Mouse (Mus musculus) forebrain, embryonic 10.5 days (tissue): ENCODE measurements at regions not wholly inside any gene's neighbourhood (a gene's known extent, or its start where the extent isn't known, plus 50 kb on each side); places are given as distances from the start of the nearest gene placed in this dataset.

Experiments
- DNase-seq: peaks from one replicate; pipeline ENCODE4 v3.0.0-alpha.2; 2017; ENCODE audit warnings: low spot score; ENCODE audit errors: extremely low spot score
- H3K27ac ChIP-seq: fragments of 300-500 bp; sonication (generic); 2 replicates; pipeline ENCODE4 v1.5.1; 2016; ENCODE audit warnings: mild to moderate bottlenecking
- H3K27me3 ChIP-seq: fragments of 300-500 bp; sonication (generic); 2 replicates; pipeline ENCODE4 v1.6.1; 2016; ENCODE audit warnings: mild to moderate bottlenecking; ENCODE audit not compliant: poor library complexity, severe bottlenecking
- H3K36me3 ChIP-seq: fragments of 300-500 bp; sonication (generic); replicated peaks from 2 replicates; pipeline ENCODE4 v1.6.1; 2016; ENCODE audit warnings: mild to moderate bottlenecking, moderate library complexity
- H3K4me1 ChIP-seq: fragments of 300-500 bp; sonication (generic); 2 replicates; pipeline ENCODE4 v1.6.1; 2016
- H3K4me3 ChIP-seq: fragments of 300-500 bp; sonication (generic); 2 replicates; pipeline ENCODE4 v1.5.1; 2016; ENCODE audit warnings: mild to moderate bottlenecking, moderate library complexity
- H3K9me3 ChIP-seq: fragments of 300-500 bp; sonication (generic); 2 replicates; pipeline ENCODE4 v1.6.1; 2016; ENCODE audit warnings: mild to moderate bottlenecking, moderate library complexity
- WGBS: fragments of 180-500 bp; shearing (Covaris S2); methylation state at CpG from one replicate; pipeline ENCODE4 v1.1.7; 2016; 5-methylcytosine and 5-hydroxymethylcytosine counted together

DNA sequence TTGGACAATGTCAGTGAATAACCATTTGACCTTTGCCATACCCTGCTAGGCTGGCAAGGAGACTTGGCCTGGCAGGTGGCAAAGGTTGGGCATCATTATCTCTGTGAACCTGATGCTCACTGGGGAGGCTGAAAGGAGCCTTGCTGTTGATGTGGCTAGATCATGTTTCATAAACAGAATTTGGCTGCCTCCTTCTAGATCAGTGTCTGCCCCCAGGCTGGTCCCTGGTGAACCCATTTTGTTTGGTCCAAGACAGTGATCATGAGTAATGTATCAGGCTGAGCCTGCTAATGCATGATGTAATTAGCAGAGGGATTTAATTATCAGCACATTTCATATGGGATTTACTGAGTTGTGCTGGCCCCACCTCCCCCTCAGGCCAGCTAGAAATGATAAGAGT, 502.6 kb upstream of the Sox11 start:
- Histone ChIP-seq H3K4me3 (no peak overlapping the region), H3K4me1 (peaks cover 5% of the 10 kb centered on the region; the same call in 1 of the 2 replicates), H3K27me3 (no peaks in the 10 kb centered on the region), H3K36me3 (no peaks in the 10 kb centered on the region), H3K27ac (no peak overlapping the region), H3K9me3 (no peaks in the 10 kb centered on the region)
- no peak for DNase-seq

DNA sequence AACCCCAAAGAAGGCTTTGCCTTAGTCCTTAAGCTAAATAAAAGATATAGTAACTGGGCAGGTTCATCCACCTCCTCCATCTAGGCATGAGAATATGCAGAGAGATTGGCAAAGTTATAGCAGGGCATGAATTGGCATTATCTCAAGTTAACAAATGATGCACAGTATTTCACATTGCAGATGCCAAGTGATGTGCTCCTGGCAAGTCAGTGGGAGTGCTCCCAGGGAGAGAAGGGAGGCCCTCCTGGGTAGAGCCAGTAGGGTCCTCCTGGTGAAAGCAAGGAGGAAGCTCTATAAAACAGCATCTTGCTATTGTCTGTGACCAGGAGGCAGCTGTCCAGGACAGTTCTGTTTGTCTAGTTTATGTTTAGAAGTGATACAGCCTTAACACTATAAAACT, 496.6 kb upstream of the Sox11 start:
- Histone ChIP-seq H3K27me3 (no peaks in the 10 kb centered on the region), H3K36me3 (no peaks in the 10 kb centered on the region)

DNA sequence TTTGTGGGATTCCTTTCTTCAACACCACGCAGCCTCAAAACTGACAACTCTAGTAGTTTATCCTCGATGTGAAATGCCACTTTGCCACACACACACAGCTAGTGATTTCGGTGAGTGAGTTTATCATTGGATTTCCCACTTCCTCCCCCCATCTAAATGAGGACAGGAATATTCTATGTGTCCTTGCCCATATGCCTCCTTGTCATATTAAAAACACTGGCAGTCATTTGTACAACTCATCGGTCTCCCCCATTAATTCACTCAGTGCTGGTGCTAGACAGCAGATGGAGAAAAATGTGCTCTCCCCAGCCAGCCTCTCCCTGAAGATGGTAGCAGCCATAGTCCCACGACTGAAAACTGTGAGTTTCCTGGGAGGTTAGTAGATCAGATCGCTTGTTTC, 496.0 kb upstream of the Sox11 start:
- no peak for DNase-seq
- H3K27ac ChIP-seq, result no peak overlapping the region
- 93% methylated on average over 6 of the region's 6 CpGs for WGBS

More for the DNA sequence above, 496.6 kb upstream of the Sox11 start:
- Histone ChIP-seq H3K9me3 (no peaks in the 10 kb centered on the region), H3K27ac (no peak overlapping the region), H3K4me3 (no peak overlapping the region), H3K4me1 (no peaks in the 10 kb centered on the region)
- no peak for DNase-seq

DNA sequence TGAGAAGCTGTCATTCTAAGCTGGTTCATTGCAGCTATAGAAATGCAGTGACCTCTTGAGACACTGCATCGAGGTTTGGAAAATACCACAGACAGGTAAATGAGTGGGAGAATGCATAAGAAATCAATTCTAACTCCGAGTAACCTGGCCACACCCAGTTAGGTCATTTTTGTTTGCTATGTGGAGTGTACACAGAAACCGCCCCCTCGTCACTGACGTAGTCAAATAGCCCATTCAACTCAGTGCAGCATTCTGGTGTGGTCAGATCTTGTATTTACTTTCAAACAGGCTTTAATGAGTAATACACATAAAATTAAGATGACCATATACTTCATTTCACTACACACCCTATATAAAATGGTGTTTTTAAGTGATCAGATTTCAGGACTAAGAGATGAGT, 483.8 kb upstream of the Sox11 start:
- Histone ChIP-seq H3K27ac (no peak overlapping the region), H3K4me3 (no peak overlapping the region), H3K4me1 (no peaks in the 10 kb centered on the region), H3K9me3 (no peaks in the 10 kb centered on the region), H3K27me3 (no peaks in the 10 kb centered on the region), H3K36me3 (no peaks in the 10 kb centered on the region)
- WGBS, result 93% methylated on average over 5 of the region's 5 CpGs
- no peak for DNase-seq

More for the DNA sequence above, 496.0 kb upstream of the Sox11 start:
- Histone ChIP-seq H3K4me1 (no peaks in the 10 kb centered on the region), H3K4me3 (no peak overlapping the region), H3K36me3 (no peaks in the 10 kb centered on the region), H3K9me3 (no peaks in the 10 kb centered on the region), H3K27me3 (no peaks in the 10 kb centered on the region)

DNA sequence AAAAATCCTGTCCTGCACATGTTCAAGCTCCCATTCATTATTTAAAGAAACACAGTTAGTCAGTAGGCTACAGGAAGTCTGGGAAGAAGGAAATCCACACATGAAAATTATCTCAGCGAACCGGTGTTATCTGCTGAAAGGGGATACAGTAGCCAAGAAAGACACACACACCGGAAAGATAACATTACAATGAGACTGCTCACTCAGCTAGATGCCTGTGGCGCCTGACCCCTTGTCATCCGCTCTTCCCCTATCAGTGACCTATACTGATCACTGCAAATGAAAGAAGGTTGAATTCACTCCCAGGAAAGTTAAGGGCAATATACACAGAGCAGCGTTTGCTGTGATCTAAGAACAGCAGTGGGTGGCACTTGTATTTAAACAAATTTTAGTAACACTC, 481.0 kb upstream of the Sox11 start:
- no peaks in the 10 kb centered on the region for H3K36me3 ChIP-seq
- H3K4me1 ChIP-seq, result no peaks in the 10 kb centered on the region
- H3K27me3 ChIP-seq, result no peaks in the 10 kb centered on the region
- DNase-seq, result no peak
- no peaks in the 10 kb centered on the region for H3K9me3 ChIP-seq
- no peak overlapping the region for H3K4me3 ChIP-seq
- H3K27ac ChIP-seq, result no peak overlapping the region
- WGBS, result 85% methylated on average over 6 of the region's 6 CpGs

DNA sequence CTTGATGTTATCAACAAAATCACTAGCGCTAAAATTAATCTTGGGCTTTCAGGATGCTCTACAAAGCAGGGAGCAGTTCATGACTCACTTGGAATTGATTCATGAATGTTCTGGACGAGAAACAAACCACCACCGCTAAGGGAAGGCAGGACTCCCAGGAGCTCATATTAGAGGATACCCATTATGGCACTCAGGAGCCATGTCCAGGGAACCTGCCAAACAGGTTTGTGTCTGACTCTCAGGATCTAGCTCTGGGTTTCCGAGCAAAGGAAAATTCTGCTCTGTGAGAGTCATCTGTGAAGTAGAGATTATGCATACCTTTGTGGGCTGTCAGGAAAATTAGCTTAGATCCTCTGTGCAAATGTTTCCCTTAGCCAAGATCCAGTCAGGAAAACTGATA, 454.3 kb upstream of the Sox11 start:
- H3K27me3 ChIP-seq, result no peaks in the 10 kb centered on the region
- DNase-seq, result no peak
- H3K4me3 ChIP-seq, result no peak overlapping the region
- WGBS, result 87% methylated on average over 4 of the region's 4 CpGs
- H3K36me3 ChIP-seq, result no peaks in the 10 kb centered on the region
- H3K27ac ChIP-seq, result no peak overlapping the region
- H3K4me1 ChIP-seq, result no peaks in the 10 kb centered on the region
- peaks cover 4% of the 10 kb centered on the region; the same call in 1 of the 2 replicates for H3K9me3 ChIP-seq

DNA sequence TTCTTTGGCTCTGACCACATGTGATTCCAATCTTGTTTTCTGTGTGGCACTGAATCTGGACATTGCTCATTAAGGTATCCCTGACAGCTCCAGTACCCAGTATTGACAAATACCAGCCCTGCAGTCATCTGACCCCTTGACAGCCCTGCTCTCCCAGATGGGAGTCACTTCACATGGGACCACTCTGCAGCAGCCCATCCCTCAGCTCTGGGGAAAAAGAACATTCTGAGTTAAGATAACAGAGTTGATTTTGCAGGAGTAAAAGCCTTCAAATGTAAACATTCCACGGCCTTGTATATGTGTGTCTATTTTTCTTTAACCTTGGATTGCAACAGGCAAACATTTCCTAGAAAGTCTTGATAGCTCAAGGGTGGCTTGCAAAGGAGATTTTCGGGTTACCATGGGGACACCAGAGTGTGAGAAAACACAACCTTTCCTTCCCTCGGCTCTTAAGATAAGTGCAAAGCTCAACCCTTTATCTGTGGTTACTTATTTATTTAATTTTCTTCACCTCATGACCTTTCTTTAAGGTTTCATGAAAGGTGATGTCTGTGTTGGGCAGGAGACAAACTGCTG, 444.4 kb upstream of the Sox11 start:
- Histone ChIP-seq H3K4me1 (0 out of 2 replicates have a peak, but pooled peaks cover 5% of the 10 kb centered on the region), H3K9me3 (no peaks in the 10 kb centered on the region), H3K4me3 (no peak overlapping the region), H3K27me3 (no peaks in the 10 kb centered on the region), H3K36me3 (no peaks in the 10 kb centered on the region), H3K27ac (no peak overlapping the region)
- no peak for DNase-seq
- 79% methylated on average over 3 of the region's 3 CpGs for WGBS

DNA sequence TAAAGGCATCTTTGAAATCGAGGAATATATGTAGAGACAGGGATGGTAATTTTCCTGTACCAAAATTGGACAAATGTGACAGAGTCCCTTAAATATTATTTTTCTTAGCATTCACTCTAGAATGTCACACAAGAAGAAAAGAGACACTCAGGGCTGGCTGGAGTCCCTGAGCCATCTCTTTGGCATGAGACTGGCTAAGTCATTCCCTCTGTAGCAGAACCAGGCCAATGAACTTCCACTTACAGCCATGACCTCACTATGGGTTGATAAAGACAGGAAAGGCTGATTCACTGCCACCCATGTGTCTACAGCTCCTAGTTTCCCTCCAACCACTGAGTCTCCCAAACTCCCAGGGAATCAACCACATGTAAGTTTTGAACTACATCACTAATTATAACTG, 438.4 kb upstream of the Sox11 start:
- 0 out of 2 replicates have a peak, but pooled peaks cover 5% of the 10 kb centered on the region for H3K4me1 ChIP-seq
- H3K27me3 ChIP-seq, result no peaks in the 10 kb centered on the region
- H3K27ac ChIP-seq, result no peak overlapping the region
- H3K36me3 ChIP-seq, result no peaks in the 10 kb centered on the region
- WGBS, result 91% methylated on average over 1 of the region's 1 CpGs
- no peaks in the 10 kb centered on the region for H3K9me3 ChIP-seq
- H3K4me3 ChIP-seq, result no peak overlapping the region
- DNase-seq, result no peak

DNA sequence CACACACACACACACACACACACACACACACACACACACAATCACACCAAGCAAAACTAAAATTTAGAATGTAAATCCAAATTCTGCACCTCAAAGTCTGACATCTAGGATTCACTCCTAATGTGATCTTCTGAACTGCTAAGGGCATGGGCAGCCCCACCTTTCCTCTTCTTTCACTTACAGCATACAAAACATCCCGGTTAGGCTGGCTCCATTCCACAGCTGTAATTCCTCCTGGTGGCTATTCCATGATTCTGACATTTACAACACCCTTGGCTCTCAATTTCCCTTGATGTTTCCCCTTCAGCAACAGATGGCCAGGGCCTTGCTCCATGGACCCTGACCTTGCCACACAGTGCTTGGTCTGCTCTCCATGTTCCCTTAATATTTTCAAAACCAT, 423.6 kb upstream of the Sox11 start:
- Histone ChIP-seq H3K9me3 (no peaks in the 10 kb centered on the region), H3K27ac (no peak overlapping the region), H3K4me1 (no peaks in the 10 kb centered on the region), H3K36me3 (no peaks in the 10 kb centered on the region), H3K27me3 (no peaks in the 10 kb centered on the region), H3K4me3 (no peak overlapping the region)
- WGBS, result 85% methylated on average over 1 of the region's 1 CpGs
- DNase-seq, result no peak

DNA sequence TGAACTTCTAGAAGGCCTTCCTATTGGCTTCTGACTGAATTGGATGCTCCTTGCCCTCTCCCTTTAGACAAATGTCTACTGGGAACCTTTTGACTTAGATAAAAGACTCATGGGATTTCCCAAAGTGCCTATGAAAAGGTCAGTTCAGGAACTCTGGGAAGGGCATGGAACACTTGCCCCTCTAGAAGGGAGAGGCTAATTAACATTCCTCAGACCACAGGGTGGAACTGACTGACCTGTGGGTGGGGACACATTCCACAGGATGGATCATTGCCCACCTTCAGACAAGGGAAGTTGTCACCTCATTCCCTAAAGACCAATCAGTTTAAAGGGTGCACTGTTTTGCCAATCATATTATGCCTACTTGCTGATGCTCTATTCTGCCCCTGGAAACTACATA, 416.6 kb upstream of the Sox11 start:
- Histone ChIP-seq H3K4me3 (no peak overlapping the region), H3K4me1 (no peaks in the 10 kb centered on the region), H3K9me3 (no peaks in the 10 kb centered on the region), H3K27ac (no peak overlapping the region), H3K36me3 (no peaks in the 10 kb centered on the region), H3K27me3 (no peaks in the 10 kb centered on the region)
- DNase-seq, result no peak

DNA sequence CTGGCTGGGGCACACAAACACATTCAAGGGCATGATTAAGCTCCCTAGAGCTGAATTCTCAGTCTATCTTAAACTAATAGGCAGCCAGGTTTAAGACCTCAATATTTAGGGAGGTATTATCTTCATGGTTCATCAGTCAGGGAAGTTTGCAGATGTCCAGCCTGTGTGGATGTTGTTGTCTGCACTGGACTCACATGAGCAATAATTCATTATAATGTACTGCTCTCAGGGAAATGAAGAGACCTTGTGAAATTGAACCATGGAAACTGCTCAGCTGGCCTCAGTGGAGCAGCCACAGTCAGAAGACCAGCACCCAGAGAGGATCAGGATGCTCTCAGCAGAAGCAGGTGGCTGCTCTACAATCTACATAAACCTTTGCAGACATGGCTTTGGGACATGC, 415.3 kb upstream of the Sox11 start:
- no peak overlapping the region for H3K27ac ChIP-seq
- no peak for DNase-seq
- no peaks in the 10 kb centered on the region for H3K36me3 ChIP-seq
- H3K9me3 ChIP-seq, result no peaks in the 10 kb centered on the region
- H3K27me3 ChIP-seq, result no peaks in the 10 kb centered on the region
- H3K4me3 ChIP-seq, result no peak overlapping the region
- no peaks in the 10 kb centered on the region for H3K4me1 ChIP-seq

DNA sequence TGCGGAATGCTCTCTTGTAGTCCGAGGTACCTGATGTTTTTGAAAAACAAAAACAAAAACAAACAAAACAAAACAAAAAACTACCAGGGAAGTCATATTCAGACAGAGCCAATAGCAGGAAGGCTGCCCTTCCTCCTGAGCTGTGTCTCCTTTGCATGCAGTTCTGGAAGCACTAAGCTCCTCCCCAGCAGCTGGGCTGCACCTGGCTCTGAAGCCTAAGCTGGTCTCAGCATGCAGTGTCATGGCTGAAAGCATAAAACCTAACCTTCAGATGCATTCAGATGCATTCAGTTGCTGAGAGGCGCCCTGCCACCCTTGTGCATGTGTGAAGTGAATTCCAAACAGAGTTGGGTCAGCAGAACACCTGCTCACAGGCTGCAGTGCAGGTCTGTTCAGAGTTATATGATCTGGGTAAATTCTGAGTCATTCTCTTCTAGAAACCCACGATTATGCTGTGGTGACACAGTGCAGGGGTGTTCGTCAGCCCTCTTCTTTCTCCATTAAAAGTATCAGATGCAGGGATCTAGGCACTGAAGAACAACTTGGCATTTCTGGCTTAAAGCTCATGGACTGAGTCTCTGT, 382.3 kb upstream of the Sox11 start:
- H3K4me3 ChIP-seq, result no peak overlapping the region
- no peak for DNase-seq
- H3K9me3 ChIP-seq, result no peaks in the 10 kb centered on the region; the same call in 1 of the 2 replicates
- H3K27me3 ChIP-seq, result no peaks in the 10 kb centered on the region
- H3K36me3 ChIP-seq, result no peaks in the 10 kb centered on the region
- peaks cover 4% of the 10 kb centered on the region; the same call in 1 of the 2 replicates for H3K4me1 ChIP-seq
- WGBS, result 65% methylated on average over 5 of the region's 5 CpGs
- H3K27ac ChIP-seq, result no peak overlapping the region

DNA sequence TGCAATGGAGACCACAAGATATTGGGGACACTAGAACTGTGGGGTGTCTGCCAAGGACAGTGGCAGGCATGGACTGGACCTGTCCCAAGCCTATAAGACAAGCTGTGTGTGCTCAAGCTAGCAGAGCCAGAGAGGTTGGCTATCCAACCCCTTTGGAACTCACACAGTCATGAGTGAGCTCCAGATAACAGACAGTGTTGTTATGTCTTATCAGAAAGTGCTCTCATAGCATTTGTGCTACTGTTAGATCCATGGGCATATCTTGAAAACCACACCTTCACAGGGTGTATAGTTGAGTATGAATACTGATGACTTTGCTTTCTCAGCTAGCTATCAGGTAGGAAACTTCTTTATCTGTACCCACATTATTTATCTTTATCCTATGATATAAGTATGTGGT, 338.1 kb upstream of the Sox11 start:
- no peak for DNase-seq
- no peaks in the 10 kb centered on the region for H3K4me1 ChIP-seq
- H3K9me3 ChIP-seq, result no peaks in the 10 kb centered on the region
- no peak overlapping the region for H3K4me3 ChIP-seq
- no peaks in the 10 kb centered on the region for H3K27me3 ChIP-seq
- H3K27ac ChIP-seq, result no peak overlapping the region
- no peaks in the 10 kb centered on the region for H3K36me3 ChIP-seq

DNA sequence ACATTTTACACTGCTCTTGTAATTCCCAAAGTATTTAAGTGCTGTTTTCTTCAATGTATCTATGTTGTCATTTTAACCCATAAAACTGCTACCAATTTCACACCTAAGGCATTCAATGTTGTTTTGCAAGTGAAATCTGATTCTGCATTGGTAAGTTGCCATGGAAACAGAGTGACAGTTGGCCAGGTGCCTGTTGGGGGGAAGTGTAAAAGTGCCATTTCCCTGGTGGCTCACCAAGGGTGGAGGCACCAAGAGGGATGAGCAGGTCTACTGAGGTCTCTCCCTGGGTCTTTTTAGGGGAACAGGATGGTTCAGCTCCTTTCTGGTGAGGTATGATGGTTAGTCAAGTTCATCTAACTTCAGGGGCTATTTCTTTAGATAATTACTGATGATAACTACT, 331.0 kb upstream of the Sox11 start:
- no peak for DNase-seq
- H3K4me3 ChIP-seq, result no peak overlapping the region
- H3K36me3 ChIP-seq, result no peaks in the 10 kb centered on the region
- no peaks in the 10 kb centered on the region for H3K9me3 ChIP-seq
- H3K4me1 ChIP-seq, result peaks cover 25% of the 10 kb centered on the region
- H3K27ac ChIP-seq, result no peak overlapping the region
- H3K27me3 ChIP-seq, result no peaks in the 10 kb centered on the region
